Mouse (Mus musculus) lung, postnatal 0 days (tissue): Measurements from ENCODE around the gene Gnai3.

Source experiments
- CTCF ChIP-seq: IDR thresholded peaks from 2 replicates; pipeline ENCODE4 v1.5.1; 2016; ENCODE audit warnings: antibody characterized with exemption, mild to moderate bottlenecking
- EP300 ChIP-seq: IDR thresholded peaks from 2 replicates; pipeline ENCODE4 v1.6.1; 2016; ENCODE audit warnings: antibody characterized with exemption, mild to moderate bottlenecking, control low read depth

- TF ChIP-seq CTCF: no peak
- TF ChIP-seq EP300: no peak
These were observed 33.3 kb downstream of the Gnai3 start for GRCm38 (mm10) chr3:108112666-108113065.
